Mouse (Mus musculus) urinary bladder, postnatal 36 days (tissue): ENCODE data around the gene Esrrg.

Experiments used
- DNase-seq, 2 experiments: peaks; one replicate each; pipeline ENCODE4 v3.0.0; 2022; ENCODE audit warnings: low spot score in 2 of 2, mixed read lengths in 1 of 2

The Esrrg gene

GRCm38 (mm10) chr1:188260259-188261107 is 651.9 kb downstream of the Esrrg start:
- no peak for DNase-seq

- DNase-seq, result no peak
Observed at GRCm38 (mm10) chr1:188261903-188262682, 653.5 kb downstream of the Esrrg start, which contains the start of gene Ush2a. TSS of gene Ush2a (plus strand) at chr1:188262023.
